Mouse (Mus musculus) brain, embryonic 14.5 days (tissue): ENCODE results near the gene Nasp.

Source experiments
- CTCF ChIP-seq: fragments of 200-500 bp; IDR thresholded peaks from 2 replicates; pipeline ENCODE4 v1.5.1; 2012; ENCODE audit warnings: inconsistent platforms, mild to moderate bottlenecking, moderate library complexity, borderline replicate concordance; ENCODE audit not compliant: insufficient read depth, insufficient read length; ENCODE audit errors: extremely low read depth
- POLR2A ChIP-seq: fragments of 200-500 bp; IDR thresholded peaks from 2 replicates; pipeline ENCODE4 v1.6.1; 2012; ENCODE audit warnings: mild to moderate bottlenecking, inconsistent platforms, borderline replicate concordance; ENCODE audit not compliant: poor library complexity, insufficient read depth, insufficient read length, severe bottlenecking; ENCODE audit errors: extremely low read depth

GRCm38 (mm10) chr4:116556561-116557305, 71.0 kb downstream of the Nasp start:
- TF ChIP-seq CTCF (no peak), POLR2A (peak; percentile 66; the same call in 1 of the 2 replicates)
